Mouse (Mus musculus) heart, embryonic 10.5 days (tissue): ENCODE results near the gene Fam76a. TPM values are rescaled to one million over a fixed set of nuclear protein-coding genes. Genes with fewer than 3 reads are reported as not detected.
A peak's percentile ranks its signal among the peaks of the same experiment; 100 is the strongest.
"Not testable (repeated sequence)": the region's sequence is repeated elsewhere in the genome, so short reads cannot be mapped to it uniquely, and the experiment has no call there.

Experiments used
- DNase-seq: peaks from one replicate; pipeline ENCODE4 v3.0.0-alpha.2; 2017; ENCODE audit warnings: low spot score
- H3K27ac ChIP-seq: fragments of 300-500 bp; sonication (generic); 2 replicates; pipeline ENCODE4 v1.5.1; 2016; ENCODE audit warnings: mild to moderate bottlenecking
- H3K27me3 ChIP-seq: fragments of 300-500 bp; sonication (generic); 2 replicates; pipeline ENCODE4 v1.6.1; 2016; ENCODE audit warnings: mild to moderate bottlenecking; ENCODE audit not compliant: poor library complexity, insufficient read depth, severe bottlenecking
- H3K36me3 ChIP-seq: fragments of 300-500 bp; sonication (generic); 2 replicates; pipeline ENCODE4 v1.6.1; 2016; ENCODE audit warnings: mild to moderate bottlenecking, moderate library complexity
- H3K4me1 ChIP-seq: fragments of 300-500 bp; sonication (generic); 2 replicates; pipeline ENCODE4 v1.6.1; 2016; ENCODE audit warnings: mild to moderate bottlenecking
- H3K4me3 ChIP-seq: fragments of 300-500 bp; sonication (generic); 2 replicates; pipeline ENCODE4 v1.5.1; 2016; ENCODE audit warnings: mild to moderate bottlenecking, moderate library complexity
- H3K9me3 ChIP-seq: fragments of 300-500 bp; sonication (generic); 2 replicates; pipeline ENCODE4 v1.6.1; 2016; ENCODE audit warnings: mild to moderate bottlenecking, moderate library complexity
- WGBS: fragments of 180-500 bp; shearing (Covaris S2); methylation state at CpG from one replicate; pipeline ENCODE4 v1.1.7; 2016; 5-methylcytosine and 5-hydroxymethylcytosine counted together
- polyA plus RNA-seq: library from polyadenylated mRNA; unstranded; fragments of >200 nt; fragmentation: Nextera tagmentation; extraction: Ambion mirVana; gene quantifications from 2 replicates; pipeline ENCODE4 v1.2.1, GENCODE M21; 2016

The Fam76a gene
- polyA plus RNA-seq, 1 experiment from 2014 or later, result 32.3 TPM

DNA sequence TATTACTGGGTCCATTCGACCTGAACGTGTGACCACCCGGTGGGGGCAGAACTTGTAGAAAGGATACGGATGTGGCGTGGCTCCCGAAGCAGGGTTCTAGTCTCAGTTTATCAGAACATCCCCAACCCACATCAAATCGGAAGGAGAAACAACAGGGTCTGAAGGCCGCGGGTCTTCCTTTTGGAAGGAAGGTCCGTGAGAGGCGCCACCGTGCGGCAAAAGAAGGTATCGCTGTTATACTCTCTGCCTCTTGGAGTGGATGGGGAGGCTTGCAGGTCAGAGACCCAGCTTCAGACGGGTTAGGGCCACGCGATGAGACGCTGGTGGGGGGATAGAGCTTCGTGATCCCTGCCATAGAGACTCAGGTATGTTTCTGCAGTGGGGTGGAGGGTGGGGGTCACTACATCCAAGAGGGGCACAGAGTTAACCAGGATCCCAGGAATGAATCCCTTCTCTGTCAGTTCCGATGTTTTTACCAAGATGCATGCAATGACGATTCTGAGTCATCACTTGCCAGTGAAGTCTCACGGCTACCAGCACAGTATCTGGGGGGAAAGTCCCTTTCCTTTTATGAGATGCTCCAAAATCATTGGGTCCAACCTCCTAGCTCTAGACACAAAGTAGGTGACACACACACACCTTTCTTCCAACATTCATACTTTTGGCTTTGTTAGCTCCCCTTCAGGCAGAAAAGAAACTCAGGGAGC, 17.2 kb upstream of the Fam76a start:
- H3K9me3 ChIP-seq, result no peaks in the 10 kb centered on the region
- no peaks in the 10 kb centered on the region for H3K36me3 ChIP-seq
- H3K4me3 ChIP-seq, result no peak overlapping the region; the same call in 1 of the 2 replicates
- peaks cover 35% of the 10 kb centered on the region for H3K4me1 ChIP-seq
- H3K27ac ChIP-seq, result no peak overlapping the region
- WGBS, result 27% methylated on average over 22 of the region's 22 CpGs
- no peak for DNase-seq
- peaks cover 18% of the 10 kb centered on the region for H3K27me3 ChIP-seq

DNA sequence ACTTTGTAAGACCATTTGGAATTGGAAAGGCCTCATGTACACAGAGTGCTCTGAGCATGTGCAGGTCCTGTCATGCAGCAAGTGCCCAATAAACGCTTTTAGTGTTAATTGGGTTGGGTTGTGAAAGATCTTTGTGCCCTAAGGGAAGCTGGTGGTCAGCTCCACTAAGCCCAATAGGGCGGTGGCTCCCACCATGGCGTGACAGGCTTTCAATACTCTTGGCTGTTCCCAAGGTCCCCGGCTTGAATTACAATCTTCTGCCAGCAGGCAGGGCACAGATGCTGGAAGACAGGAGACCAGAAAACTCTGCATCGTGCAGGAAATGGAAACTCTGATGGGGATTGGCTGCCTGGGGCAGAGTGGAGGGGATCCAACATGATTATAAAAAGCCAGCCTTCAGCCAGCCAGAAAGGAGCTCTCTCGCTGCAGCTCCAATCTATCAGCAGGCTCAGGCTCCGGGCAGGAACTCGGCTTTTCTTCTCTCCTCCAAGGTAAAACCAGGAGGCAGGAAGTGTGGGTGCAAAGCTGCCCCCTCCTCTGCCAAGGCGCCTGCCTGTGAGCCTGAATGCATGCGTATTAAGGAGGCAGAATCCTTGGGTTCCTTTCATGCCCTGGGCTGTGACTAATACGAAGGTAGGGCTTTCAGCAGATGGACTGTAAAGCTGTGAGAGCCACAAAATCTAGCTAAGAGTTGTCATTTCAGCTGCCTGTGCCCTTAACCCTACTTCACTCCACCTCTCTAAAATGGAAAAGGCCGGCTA, 16.0 kb upstream of the Fam76a start:
- Histone ChIP-seq H3K27ac (no peak overlapping the region), H3K27me3 (peaks cover 18% of the 10 kb centered on the region), H3K36me3 (no peaks in the 10 kb centered on the region), H3K4me3 (no peak overlapping the region), H3K4me1 (peaks cover 32% of the 10 kb centered on the region), H3K9me3 (no peaks in the 10 kb centered on the region)
- 56% methylated on average over 12 of the region's 12 CpGs for WGBS
- DNase-seq, result no peak

DNA sequence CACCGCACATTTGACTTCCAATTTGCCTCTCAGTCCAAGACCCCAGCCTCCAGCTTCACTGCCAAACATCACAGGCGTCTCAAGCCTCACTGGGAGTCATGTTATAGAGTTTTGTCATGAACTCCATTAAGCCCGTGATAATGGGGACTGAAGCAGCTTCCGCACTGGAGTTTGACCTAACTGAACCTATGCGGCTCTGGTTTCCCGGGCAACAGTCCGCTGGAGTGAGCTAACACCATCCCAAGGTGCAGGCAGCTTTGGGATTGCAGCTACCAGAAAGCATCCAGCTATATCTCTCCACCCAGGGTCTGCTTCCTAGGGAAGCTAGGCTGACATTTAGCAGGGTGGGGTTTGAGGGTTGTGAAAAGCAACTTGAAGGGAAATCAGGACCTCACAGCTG, 12.3 kb upstream of the Fam76a start:
- H3K4me1 ChIP-seq, result peaks cover 18% of the 10 kb centered on the region
- no peaks in the 10 kb centered on the region for H3K36me3 ChIP-seq
- 42% methylated on average over 7 of the region's 7 CpGs for WGBS
- H3K27me3 ChIP-seq, result 0 out of 2 replicates have a peak, but pooled peaks cover 6% of the 10 kb centered on the region
- H3K9me3 ChIP-seq, result no peaks in the 10 kb centered on the region
- no peak overlapping the region for H3K27ac ChIP-seq
- no peak for DNase-seq
- H3K4me3 ChIP-seq, result no peak overlapping the region

DNA sequence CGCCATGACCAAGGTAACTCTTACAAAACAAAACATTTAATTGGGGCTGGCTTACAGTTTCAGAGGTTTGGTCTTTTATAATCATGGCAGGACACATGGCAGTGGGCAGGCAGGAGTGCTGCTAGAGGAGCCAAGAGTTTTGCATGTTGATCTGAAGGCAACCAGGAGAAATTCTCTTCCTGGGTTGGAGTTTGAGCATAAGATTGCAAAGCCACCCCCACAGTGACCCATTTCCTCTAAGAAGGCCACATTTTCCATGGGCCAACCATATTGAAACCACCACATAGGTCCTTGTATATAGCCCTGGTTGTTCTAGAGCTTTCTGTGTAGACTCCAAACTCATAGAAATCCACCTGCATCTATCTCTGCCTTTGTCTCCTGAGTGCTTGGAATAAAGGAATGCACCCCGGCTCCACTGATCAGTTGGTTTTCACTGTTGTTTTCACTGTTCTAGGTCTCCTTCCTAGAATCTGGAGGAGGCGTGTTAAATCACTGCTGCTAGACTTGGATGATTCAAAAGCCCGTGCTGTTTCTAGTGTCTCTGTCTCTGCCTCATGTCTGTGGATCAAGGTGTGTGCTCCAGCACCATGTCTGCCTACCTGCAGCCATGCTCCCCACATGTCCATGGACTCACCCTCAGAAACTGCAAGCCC, 10.5 kb upstream of the Fam76a start:
- DNase-seq, result no peak
- H3K4me1 ChIP-seq, result peaks cover 9% of the 10 kb centered on the region
- H3K36me3 ChIP-seq, result no peaks in the 10 kb centered on the region
- no peak overlapping the region for H3K27ac ChIP-seq
- 0 out of 2 replicates have a peak, but pooled peaks cover 5% of the 10 kb centered on the region for H3K27me3 ChIP-seq
- 72% methylated on average over 4 of the region's 4 CpGs for WGBS
- no peak overlapping the region for H3K4me3 ChIP-seq
- no peaks in the 10 kb centered on the region for H3K9me3 ChIP-seq

DNA sequence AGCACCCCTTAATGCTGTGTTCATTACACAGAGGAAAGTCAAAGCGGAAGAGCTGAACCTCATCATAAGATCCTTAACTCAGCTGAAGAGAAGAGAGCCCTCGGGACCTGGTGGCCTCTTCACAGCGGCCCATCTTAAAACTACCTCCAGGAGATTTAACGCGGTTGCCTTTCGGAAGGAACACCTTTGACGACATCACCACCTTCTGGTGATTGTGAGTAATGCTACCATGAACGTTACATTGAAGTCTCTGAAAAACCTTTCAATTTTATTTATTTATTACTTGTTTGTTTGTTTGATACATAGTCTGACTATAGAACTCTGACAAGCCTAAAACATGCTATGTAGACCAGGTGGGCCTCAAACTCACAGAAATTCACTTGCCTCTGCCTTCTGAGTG, 8.4 kb upstream of the Fam76a start:
- DNase-seq, result no peak
- H3K9me3 ChIP-seq, result no peaks in the 10 kb centered on the region
- H3K4me1 ChIP-seq, result peaks cover 9% of the 10 kb centered on the region
- H3K36me3 ChIP-seq, result no peaks in the 10 kb centered on the region
- H3K27me3 ChIP-seq, result 0 out of 2 replicates have a peak, but pooled peaks cover 5% of the 10 kb centered on the region
- no peak overlapping the region for H3K4me3 ChIP-seq
- 8% methylated on average over 8 of the region's 8 CpGs for WGBS
- H3K27ac ChIP-seq, result no peak overlapping the region

DNA sequence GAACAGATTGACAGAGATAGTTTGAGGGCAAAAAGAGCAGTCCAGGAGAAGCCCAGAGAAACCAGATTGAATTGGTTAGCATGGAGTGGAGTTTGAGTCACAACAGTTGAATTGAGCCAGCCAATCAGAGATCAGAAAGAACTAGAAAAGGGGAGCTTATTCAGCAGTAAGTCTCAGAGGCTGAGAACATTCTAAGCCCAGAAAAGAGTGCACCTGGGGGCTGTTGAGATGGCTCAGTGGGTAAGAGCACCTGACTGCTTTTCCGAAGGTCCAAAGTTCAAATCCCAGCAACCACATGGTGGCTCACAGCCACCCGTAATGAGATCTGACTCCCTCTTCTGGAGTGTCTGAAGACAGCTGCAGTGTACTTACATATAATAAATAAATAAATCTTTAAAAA, 4.2 kb upstream of the Fam76a start:
- H3K9me3 ChIP-seq, H3K27me3 ChIP-seq, DNase-seq, H3K4me1 ChIP-seq, H3K27ac ChIP-seq, H3K36me3 ChIP-seq, H3K4me3 ChIP-seq: not testable (repeated sequence)
- WGBS, result 70% methylated on average over 2 of the region's 2 CpGs

DNA sequence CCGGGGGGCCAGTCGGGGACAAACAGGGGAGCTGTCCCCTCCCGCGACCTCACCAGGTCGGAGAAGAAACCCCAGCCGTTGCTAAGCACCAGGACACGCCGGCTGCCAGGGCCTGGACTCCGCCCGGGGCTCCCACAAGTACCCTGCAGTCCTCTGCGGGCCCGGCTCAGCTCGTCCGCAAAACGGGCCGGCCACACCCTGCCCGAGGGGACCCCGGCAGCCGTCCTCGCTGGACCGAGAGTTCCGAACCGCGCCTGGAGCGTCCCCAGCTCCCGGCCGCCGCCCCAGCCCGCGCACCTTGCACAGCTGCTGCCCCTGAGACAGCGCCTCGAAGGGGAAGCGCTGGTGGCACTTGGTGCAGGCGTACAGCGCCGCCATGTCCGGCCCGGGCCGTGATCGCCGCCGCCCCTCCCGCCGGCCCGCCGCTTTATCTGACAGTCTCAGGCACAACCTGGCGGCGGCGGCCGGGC, 262 bp downstream of the Fam76a start:
- peak overlapping the region; percentile 89 for H3K4me3 ChIP-seq
- under 1% methylated on average over 50 of the region's 50 CpGs for WGBS
- H3K9me3 ChIP-seq, result no peaks in the 10 kb centered on the region
- peak overlapping the region; percentile 91 for H3K27ac ChIP-seq
- no peak for DNase-seq
- peaks cover 22% of the 10 kb centered on the region for H3K36me3 ChIP-seq
- peaks cover 10% of the 10 kb centered on the region for H3K4me1 ChIP-seq
- H3K27me3 ChIP-seq, result no peaks in the 10 kb centered on the region

DNA sequence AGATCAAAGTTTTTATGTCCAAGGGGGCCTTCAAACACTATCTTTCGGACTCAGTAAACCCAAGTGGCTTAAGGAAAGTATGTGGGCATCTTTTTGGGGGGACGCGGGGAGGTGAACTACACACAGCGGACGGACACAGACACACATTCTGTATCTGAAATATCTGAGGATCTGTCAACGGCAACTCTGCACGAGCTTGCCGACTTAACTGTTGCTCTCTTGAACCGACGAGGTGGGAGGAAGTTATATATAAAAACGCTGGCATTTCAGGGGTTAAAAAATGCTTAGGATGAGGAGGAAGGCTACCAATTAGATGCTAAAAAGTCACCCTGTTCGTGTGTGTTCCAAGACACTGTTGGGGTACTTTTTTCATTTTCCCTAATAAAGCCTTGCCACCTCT, 870 bp downstream of the Fam76a start:
- H3K36me3 ChIP-seq, result peaks cover 25% of the 10 kb centered on the region
- H3K27ac ChIP-seq, result peak overlapping the region; percentile 91; the same call in 1 of the 2 replicates
- H3K4me1 ChIP-seq, result peaks cover 10% of the 10 kb centered on the region
- WGBS, result 30% methylated on average over 12 of the region's 12 CpGs
- H3K27me3 ChIP-seq, result no peaks in the 10 kb centered on the region
- peak overlapping the region; percentile 89 for H3K4me3 ChIP-seq
- DNase-seq, result no peak
- H3K9me3 ChIP-seq, result no peaks in the 10 kb centered on the region

DNA sequence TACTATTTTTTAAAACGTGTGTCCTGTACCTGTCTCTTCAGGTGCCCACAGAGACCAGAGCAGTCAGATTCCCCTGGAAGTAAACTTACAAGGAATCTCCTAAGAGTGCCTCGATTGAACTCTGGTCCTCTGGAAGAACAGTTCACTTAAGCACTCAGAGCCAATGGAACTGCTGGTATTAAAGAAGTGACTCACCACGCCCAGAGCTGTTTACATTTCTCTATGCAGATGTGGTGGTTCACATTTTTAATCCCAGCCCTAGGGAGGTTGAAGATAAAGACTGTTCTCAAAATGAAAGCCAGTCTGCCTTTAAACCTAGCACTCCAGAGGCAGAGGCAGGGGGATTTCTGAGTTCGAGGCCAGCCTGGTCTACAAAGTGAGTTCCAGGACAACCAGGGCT, 2.2 kb downstream of the Fam76a start:
- WGBS, result 86% methylated on average over 4 of the region's 4 CpGs

DNA sequence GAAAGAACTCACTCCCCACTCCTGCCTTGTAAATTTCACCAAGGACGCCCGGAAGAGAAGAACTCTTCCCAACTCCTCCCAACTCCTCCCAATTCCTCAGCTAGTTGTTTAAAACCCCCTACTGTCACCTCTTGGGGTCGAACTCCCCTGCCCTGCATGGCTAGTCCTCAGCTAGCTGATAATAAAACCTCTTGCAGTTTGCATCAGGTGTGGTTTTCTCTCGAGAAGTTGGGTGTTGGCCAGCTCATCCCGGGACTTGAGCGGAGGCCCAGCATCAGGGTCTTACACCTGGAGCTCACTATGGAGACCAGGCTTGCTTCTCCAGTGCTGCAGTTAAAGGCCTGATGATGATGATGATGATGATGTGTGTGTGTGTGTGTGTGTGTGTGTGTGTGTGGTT, 3.9 kb downstream of the Fam76a start:
- not testable (repeated sequence) for H3K9me3 ChIP-seq, H3K27me3 ChIP-seq, H3K4me3 ChIP-seq, H3K27ac ChIP-seq, DNase-seq
- peaks cover 10% of the 10 kb centered on the region for H3K4me1 ChIP-seq
- peaks cover 53% of the 10 kb centered on the region for H3K36me3 ChIP-seq
- WGBS, result 72% methylated on average over 6 of the region's 6 CpGs

More for the DNA sequence above, 2.2 kb downstream of the Fam76a start:
- Histone ChIP-seq H3K4me1 (peaks cover 10% of the 10 kb centered on the region), H3K27ac (no peak overlapping the region), H3K27me3 (no peaks in the 10 kb centered on the region), H3K36me3 (peaks cover 38% of the 10 kb centered on the region), H3K9me3 (no peaks in the 10 kb centered on the region), H3K4me3 (no peak overlapping the region)
- DNase-seq, result no peak

DNA sequence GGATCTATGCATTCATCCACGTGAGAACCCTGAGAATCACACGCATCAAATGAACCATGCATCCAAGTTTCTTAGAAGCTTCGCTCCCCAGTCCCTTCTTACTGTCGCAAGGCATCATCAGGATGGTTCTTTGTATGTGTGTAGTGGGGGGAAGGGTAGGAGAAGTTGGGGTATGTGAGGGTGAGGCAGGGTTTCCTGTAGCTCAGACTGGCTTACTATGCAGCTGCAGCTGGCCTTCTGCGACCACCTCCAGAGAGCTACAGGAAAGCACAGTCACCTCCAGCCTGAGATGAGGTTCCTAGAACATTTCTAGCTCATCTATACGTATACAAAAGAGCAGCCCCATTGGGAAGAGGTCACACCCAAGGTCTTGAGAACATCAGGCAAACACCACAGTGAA, 10.2 kb downstream of the Fam76a start:
- WGBS, result 85% methylated on average over 6 of the region's 6 CpGs
- peaks cover 87% of the 10 kb centered on the region for H3K36me3 ChIP-seq

DNA sequence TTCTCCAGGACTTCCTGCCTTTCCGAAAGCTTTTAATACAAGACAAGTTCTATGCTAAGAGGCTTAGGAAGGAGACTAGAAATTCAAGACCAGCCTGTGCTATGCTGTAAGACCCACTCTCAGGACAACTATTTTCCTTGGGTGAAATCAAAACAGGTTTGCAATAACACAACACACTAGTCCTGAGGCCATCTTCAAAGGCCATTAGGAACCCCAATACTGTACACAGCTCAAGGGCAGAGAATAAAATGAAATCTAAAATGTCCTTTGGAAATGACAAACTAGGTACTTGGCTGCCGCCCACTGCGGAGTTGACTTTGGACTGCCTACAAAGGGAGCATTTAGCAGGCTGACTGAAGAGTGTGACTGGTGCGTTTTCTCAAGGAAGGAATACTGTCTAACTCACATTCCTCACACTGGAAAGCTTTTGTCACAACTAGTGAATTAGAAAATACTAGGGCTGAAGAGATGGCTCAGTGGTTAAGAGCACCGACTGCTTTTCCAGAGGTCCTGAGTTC, 16.5 kb downstream of the Fam76a start:
- Histone ChIP-seq H3K27me3 (no peaks in the 10 kb centered on the region), H3K36me3 (peaks cover 71% of the 10 kb centered on the region), H3K4me1 (peaks cover 3% of the 10 kb centered on the region; the same call in 1 of the 2 replicates), H3K4me3 (no peak overlapping the region), H3K27ac (no peak overlapping the region), H3K9me3 (no peaks in the 10 kb centered on the region)
- DNase-seq, result no peak
- 88% methylated on average over 5 of the region's 5 CpGs for WGBS

More for the DNA sequence above, 10.2 kb downstream of the Fam76a start:
- no peaks in the 10 kb centered on the region for H3K27me3 ChIP-seq
- H3K4me1 ChIP-seq, result no peaks in the 10 kb centered on the region
- no peaks in the 10 kb centered on the region for H3K9me3 ChIP-seq
- no peak overlapping the region for H3K27ac ChIP-seq
- DNase-seq, result no peak
- H3K4me3 ChIP-seq, result no peak overlapping the region
